Mouse (Mus musculus) neural tube, embryonic 14.5 days (tissue): ENCODE measurements around the gene Pum2. TPM values are rescaled to one million over a fixed set of nuclear protein-coding genes. Genes with fewer than 3 reads are reported as not detected.
"Not testable (repeated sequence)": the region's sequence is repeated elsewhere in the genome, so short reads cannot be mapped to it uniquely, and the experiment has no call there.

Experiments used
- ATAC-seq: fragments of 200-750 bp; cut with Nextera tagmentation; 2 replicates; pipeline ENCODE4 v1.8.0; 2017; ENCODE audit warnings: low read depth, mild to moderate bottlenecking, moderate TSS enrichment, moderate library complexity
- H3K27ac ChIP-seq: fragments of 300-500 bp; sonication (generic); 2 replicates; pipeline ENCODE4 v1.5.1; 2014; ENCODE audit warnings: low read depth, mild to moderate bottlenecking, control low read depth, low read length, moderate library complexity, mixed read lengths
- H3K27me3 ChIP-seq: fragments of 300-500 bp; sonication (generic); 2 replicates; pipeline ENCODE4 v1.6.1; 2014; ENCODE audit warnings: low read length; ENCODE audit not compliant: control insufficient read depth, insufficient read depth
- H3K36me3 ChIP-seq: fragments of 300-500 bp; sonication (generic); 2 replicates; pipeline ENCODE4 v1.6.1; 2014; ENCODE audit warnings: low read length, mixed read lengths; ENCODE audit not compliant: control insufficient read depth, insufficient read depth
- H3K4me1 ChIP-seq: fragments of 300-500 bp; sonication (generic); 2 replicates; pipeline ENCODE4 v1.6.1; 2014; ENCODE audit warnings: low read length; ENCODE audit not compliant: control insufficient read depth, insufficient read depth
- H3K4me2 ChIP-seq: fragments of 300-500 bp; sonication (generic); 2 replicates; pipeline ENCODE4 v1.6.1; 2014; ENCODE audit warnings: mild to moderate bottlenecking, low read depth, low read length, control low read depth
- H3K4me3 ChIP-seq: fragments of 300-500 bp; sonication (generic); 2 replicates; pipeline ENCODE4 v1.5.1; 2014; ENCODE audit warnings: low read depth, low read length, control low read depth, mixed read lengths
- H3K9ac ChIP-seq: fragments of 300-500 bp; sonication (generic); replicated peaks from 2 replicates; pipeline ENCODE4 v1.6.1; 2014; ENCODE audit warnings: low read depth, mild to moderate bottlenecking, control low read depth, low read length, mixed read lengths
- H3K9me3 ChIP-seq: fragments of 300-500 bp; sonication (generic); 2 replicates; pipeline ENCODE4 v1.6.1; 2016; ENCODE audit warnings: low read length; ENCODE audit not compliant: control insufficient read depth
- WGBS: fragments of 180-500 bp; shearing (Covaris S2); extraction: QIAGEN DNeasy Blood & Tissue Kit; methylation state at CpG from one replicate; pipeline ENCODE4 v1.1.7; 2014; 5-methylcytosine and 5-hydroxymethylcytosine counted together
- polyA plus RNA-seq: library from polyadenylated mRNA; unstranded; fragments of >200 nt; fragmentation: Nextera tagmentation; extraction: Ambion mirVana; gene quantifications from 2 replicates; pipeline ENCODE4 v1.2.1, GENCODE M21; 2014

Gene Pum2
- polyA plus RNA-seq, 1 experiment from 2014 or later = 62.4 TPM

GRCm38 (mm10) chr12:8675361-8675760 is 1.4 kb downstream of the Pum2 start:
- H3K27ac ChIP-seq = no peak overlapping the region
- WGBS = 1% methylated on average over 7 of the region's 7 CpGs

GRCm38 (mm10) chr12:8676341-8676740 is 2.4 kb downstream of the Pum2 start:
- no peak overlapping the region for H3K27ac ChIP-seq
- H3K9me3 ChIP-seq = no peaks in the 10 kb centered on the region
- H3K27me3 ChIP-seq = no peaks in the 10 kb centered on the region; the same call in 1 of the 2 replicates
- peak overlapping the region; percentile 73 for H3K4me2 ChIP-seq
- WGBS = 79% methylated on average over 6 of the region's 6 CpGs
- H3K4me3 ChIP-seq = peak overlapping the region; percentile 90; the same call in 1 of the 2 replicates
- no peaks in the 10 kb centered on the region for H3K36me3 ChIP-seq
- ATAC-seq = no peak
- H3K9ac ChIP-seq = no peak overlapping the region
- peaks cover 13% of the 10 kb centered on the region; the same call in 1 of the 2 replicates for H3K4me1 ChIP-seq

More at GRCm38 (mm10) chr12:8675361-8675760, 1.4 kb downstream of the Pum2 start:
- Histone ChIP-seq H3K4me2 (peak overlapping the region; percentile 73), H3K4me3 (peak overlapping the region; percentile 90), H3K9ac (peak overlapping the region; percentile 98; the same call in 1 of the 2 replicates), H3K4me1 (peaks cover 13% of the 10 kb centered on the region; the same call in 1 of the 2 replicates), H3K36me3 (no peaks in the 10 kb centered on the region), H3K9me3 (no peaks in the 10 kb centered on the region), H3K27me3 (no peaks in the 10 kb centered on the region; the same call in 1 of the 2 replicates)
- no peak for ATAC-seq

- no peaks in the 10 kb centered on the region; the same call in 1 of the 2 replicates for H3K27me3 ChIP-seq
- ATAC-seq = no peak
- H3K36me3 ChIP-seq = no peaks in the 10 kb centered on the region
- H3K4me1 ChIP-seq = peaks cover 13% of the 10 kb centered on the region; the same call in 1 of the 2 replicates
- no peaks in the 10 kb centered on the region for H3K9me3 ChIP-seq
- no peak overlapping the region for H3K4me2 ChIP-seq
- no peak overlapping the region for H3K4me3 ChIP-seq
- H3K27ac ChIP-seq = no peak overlapping the region
- no peak overlapping the region for H3K9ac ChIP-seq
These were observed 4.0 kb downstream of the Pum2 start for GRCm38 (mm10) chr12:8677926-8678325.

GRCm38 (mm10) chr12:8684200-8684599 is 10.3 kb downstream of the Pum2 start:
- Histone ChIP-seq H3K27ac (no peak overlapping the region), H3K27me3 (no peaks in the 10 kb centered on the region), H3K36me3 (no peaks in the 10 kb centered on the region), H3K4me2 (no peak overlapping the region), H3K9me3 (no peaks in the 10 kb centered on the region), H3K4me3 (no peak overlapping the region), H3K4me1 (no peaks in the 10 kb centered on the region), H3K9ac (no peak overlapping the region)
- WGBS = 82% methylated on average over 1 of the region's 1 CpGs
- no peak for ATAC-seq

- no peaks in the 10 kb centered on the region for H3K36me3 ChIP-seq
- H3K4me3 ChIP-seq = no peak overlapping the region
- no peaks in the 10 kb centered on the region for H3K27me3 ChIP-seq
- no peak overlapping the region for H3K9ac ChIP-seq
- WGBS = 99% methylated on average over 3 of the region's 3 CpGs
- H3K4me2 ChIP-seq = no peak overlapping the region
- no peak overlapping the region for H3K27ac ChIP-seq
- H3K4me1 ChIP-seq = no peaks in the 10 kb centered on the region
- H3K9me3 ChIP-seq = no peaks in the 10 kb centered on the region
- ATAC-seq = no peak
These were observed 11.1 kb downstream of the Pum2 start for GRCm38 (mm10) chr12:8685036-8685435.

- not testable (repeated sequence) for H3K4me2 ChIP-seq
These were observed 15.9 kb downstream of the Pum2 start for GRCm38 (mm10) chr12:8689882-8690281.

GRCm38 (mm10) chr12:8698895-8699294 is 25.0 kb downstream of the Pum2 start:
- H3K9ac ChIP-seq = no peak overlapping the region
- H3K4me1 ChIP-seq = no peaks in the 10 kb centered on the region
- H3K4me3 ChIP-seq = no peak overlapping the region
- no peak overlapping the region for H3K27ac ChIP-seq
- WGBS = 63% methylated on average over 2 of the region's 2 CpGs
- peaks cover 6% of the 10 kb centered on the region; the same call in 1 of the 2 replicates for H3K36me3 ChIP-seq
- 0 out of 2 replicates have a peak, but pooled peaks have one; percentile 60 for ATAC-seq
- H3K27me3 ChIP-seq = no peaks in the 10 kb centered on the region
- H3K4me2 ChIP-seq = no peak overlapping the region
- H3K9me3 ChIP-seq = no peaks in the 10 kb centered on the region

More at GRCm38 (mm10) chr12:8689882-8690281, 15.9 kb downstream of the Pum2 start:
- ATAC-seq, H3K9me3 ChIP-seq, H3K27ac ChIP-seq, H3K9ac ChIP-seq, H3K4me3 ChIP-seq, H3K36me3 ChIP-seq, H3K27me3 ChIP-seq, H3K4me1 ChIP-seq: not testable (repeated sequence)
- 75% methylated on average over 3 of the region's 3 CpGs for WGBS

GRCm38 (mm10) chr12:8703988-8704387 is 30.1 kb downstream of the Pum2 start:
- Histone ChIP-seq H3K4me1 (no peaks in the 10 kb centered on the region), H3K4me2 (no peak overlapping the region), H3K9me3 (no peaks in the 10 kb centered on the region), H3K36me3 (peaks cover 25% of the 10 kb centered on the region), H3K27ac (no peak overlapping the region), H3K27me3 (no peaks in the 10 kb centered on the region), H3K4me3 (no peak overlapping the region), H3K9ac (no peak overlapping the region)
- WGBS = 70% methylated on average over 1 of the region's 1 CpGs
- no peak for ATAC-seq

GRCm38 (mm10) chr12:8708876-8709275 is 34.9 kb downstream of the Pum2 start:
- H3K4me2 ChIP-seq = no peak overlapping the region
- no peak for ATAC-seq
- H3K9ac ChIP-seq = no peak overlapping the region
- no peak overlapping the region for H3K4me3 ChIP-seq
- 97% methylated on average over 2 of the region's 2 CpGs for WGBS
- no peaks in the 10 kb centered on the region for H3K9me3 ChIP-seq
- H3K4me1 ChIP-seq = no peaks in the 10 kb centered on the region
- H3K27me3 ChIP-seq = no peaks in the 10 kb centered on the region
- no peak overlapping the region for H3K27ac ChIP-seq
- H3K36me3 ChIP-seq = peaks cover 29% of the 10 kb centered on the region
